Mouse (Mus musculus) intestine, embryonic 14.5 days (tissue): ENCODE data around the gene Osgep. TPM values are rescaled to one million over a fixed set of nuclear protein-coding genes. Genes with fewer than 3 reads are reported as not detected.
A peak's percentile ranks its signal among the peaks of the same experiment; 100 is the strongest.
"Not testable (repeated sequence)": the region's sequence is repeated elsewhere in the genome, so short reads cannot be mapped to it uniquely, and the experiment has no call there.

Source experiments
- ATAC-seq: fragments of 200-750 bp; cut with Nextera tagmentation; replicated peaks from 2 replicates; pipeline ENCODE4 v1.8.0; 2017; ENCODE audit warnings: low read depth, moderate number of reproducible peaks, moderate TSS enrichment, moderate library complexity; ENCODE audit not compliant: low FRiP score, low TSS enrichment
- DNase-seq: peaks from one replicate; pipeline ENCODE4 v3.0.0-alpha.2; 2018; ENCODE audit warnings: low spot score
- H3K27ac ChIP-seq: fragments of 300-500 bp; sonication (generic); 2 replicates; pipeline ENCODE4 v1.5.1; 2014; ENCODE audit warnings: low read depth, mild to moderate bottlenecking, control low read depth
- H3K27me3 ChIP-seq: fragments of 300-500 bp; sonication (generic); replicated peaks from 2 replicates; pipeline ENCODE4 v1.6.1; 2014; ENCODE audit warnings: low read length, control low read depth; ENCODE audit not compliant: control insufficient read depth, insufficient read depth
- H3K36me3 ChIP-seq: fragments of 300-500 bp; sonication (generic); 2 replicates; pipeline ENCODE4 v1.6.1; 2014; ENCODE audit warnings: low read length, control low read depth; ENCODE audit not compliant: control insufficient read depth, insufficient read depth
- H3K4me1 ChIP-seq: fragments of 300-500 bp; sonication (generic); replicated peaks from 2 replicates; pipeline ENCODE4 v1.6.1; 2014; ENCODE audit warnings: low read length, control low read depth, mixed read lengths; ENCODE audit not compliant: control insufficient read depth, insufficient read depth
- H3K4me2 ChIP-seq: fragments of 300-500 bp; sonication (generic); 2 replicates; pipeline ENCODE4 v1.6.1; 2014; ENCODE audit warnings: low read length
- H3K4me3 ChIP-seq: fragments of 300-500 bp; sonication (generic); 2 replicates; pipeline ENCODE4 v1.5.1; 2014; ENCODE audit warnings: low read depth, low read length, control low read depth, mixed read lengths
- H3K9ac ChIP-seq: fragments of 300-500 bp; sonication (generic); 2 replicates; pipeline ENCODE4 v1.6.1; 2014; ENCODE audit warnings: mild to moderate bottlenecking, low read length
- H3K9me3 ChIP-seq: fragments of 300-500 bp; sonication (generic); 2 replicates; pipeline ENCODE4 v1.6.1; 2016; ENCODE audit warnings: low read length, control low read depth; ENCODE audit not compliant: control insufficient read depth
- WGBS: fragments of 180-500 bp; shearing (Covaris S2); extraction: QIAGEN DNeasy Blood & Tissue Kit; methylation state at CpG from one replicate; pipeline ENCODE4 v1.1.7; 2014; 5-methylcytosine and 5-hydroxymethylcytosine counted together
- polyA plus RNA-seq: library from polyadenylated mRNA; unstranded; fragments of >200 nt; fragmentation: Nextera tagmentation; extraction: Ambion mirVana; gene quantifications from 2 replicates; pipeline ENCODE4 v1.2.1, GENCODE M21; 2014

Osgep gene
- polyA plus RNA-seq, 1 experiment from 2014 or later, result 140 TPM

GRCm38 (mm10) chr14:50958289-50958995 lies 33.7 kb upstream of the Osgep start:
- H3K9ac ChIP-seq, H3K9me3 ChIP-seq, H3K4me3 ChIP-seq, H3K27me3 ChIP-seq, DNase-seq, H3K4me2 ChIP-seq, ATAC-seq, H3K4me1 ChIP-seq, H3K27ac ChIP-seq, H3K36me3 ChIP-seq: not testable (repeated sequence)
- 94% methylated on average over 5 of the region's 5 CpGs for WGBS

GRCm38 (mm10) chr14:50957146-50957545 lies 32.5 kb upstream of the Osgep start:
- not testable (repeated sequence) for H3K27me3 ChIP-seq, ATAC-seq, H3K4me1 ChIP-seq, H3K36me3 ChIP-seq, H3K4me3 ChIP-seq, H3K4me2 ChIP-seq, DNase-seq, H3K9me3 ChIP-seq, H3K9ac ChIP-seq, H3K27ac ChIP-seq
- 59% methylated on average over 3 of the region's 3 CpGs for WGBS

GRCm38 (mm10) chr14:50956724-50957123 lies 32.0 kb upstream of the Osgep start:
- H3K4me3 ChIP-seq, result not testable (repeated sequence)
- WGBS, result 84% methylated on average over 6 of the region's 6 CpGs

GRCm38 (mm10) chr14:50955942-50956508 lies 31.3 kb upstream of the Osgep start, which contains the start of gene Pnp2:
Gene Pnp2 (plus strand): TSS chr14:50955992.
- H3K27ac ChIP-seq, H3K4me1 ChIP-seq, H3K36me3 ChIP-seq, H3K9me3 ChIP-seq, H3K9ac ChIP-seq, H3K4me3 ChIP-seq, H3K27me3 ChIP-seq: not testable (repeated sequence)
- H3K4me2 ChIP-seq, result peak within 1 kb of the TSS; percentile 32; the same call in 1 of the 2 replicates
- ATAC-seq (peak; percentile 71), DNase-seq (peak; percentile 63)
- WGBS, result 9% methylated on average over 19 of the region's 19 CpGs

More at GRCm38 (mm10) chr14:50956724-50957123, 32.0 kb upstream of the Osgep start:
- not testable (repeated sequence) for H3K27ac ChIP-seq, H3K4me2 ChIP-seq, H3K36me3 ChIP-seq, DNase-seq, H3K4me1 ChIP-seq, H3K9ac ChIP-seq, ATAC-seq, H3K9me3 ChIP-seq, H3K27me3 ChIP-seq

GRCm38 (mm10) chr14:50955487-50955886 lies 30.8 kb upstream of the Osgep start:
- no peaks in the 10 kb centered on the region for H3K4me1 ChIP-seq
- no peak overlapping the region for H3K4me3 ChIP-seq
- no peak overlapping the region for H3K27ac ChIP-seq
- H3K9ac ChIP-seq, result no peak overlapping the region
- ATAC-seq, result no peak
- H3K4me2 ChIP-seq, result no peak overlapping the region
- H3K9me3 ChIP-seq, result no peaks in the 10 kb centered on the region
- H3K27me3 ChIP-seq, result no peaks in the 10 kb centered on the region
- H3K36me3 ChIP-seq, result peaks cover 8% of the 10 kb centered on the region; the same call in 1 of the 2 replicates
- WGBS, result 86% methylated on average over 10 of the region's 10 CpGs
- no peak for DNase-seq

- H3K27ac ChIP-seq, DNase-seq, ATAC-seq, H3K36me3 ChIP-seq, H3K9me3 ChIP-seq, H3K27me3 ChIP-seq, H3K9ac ChIP-seq, H3K4me1 ChIP-seq: not testable (repeated sequence)
- WGBS, result 27% methylated on average over 3 of the region's 3 CpGs
- H3K4me3 ChIP-seq, result peak overlapping the region; percentile 56
- peak overlapping the region; percentile 60 for H3K4me2 ChIP-seq
These were observed 20.8 kb upstream of the Osgep start for GRCm38 (mm10) chr14:50945526-50945925.

GRCm38 (mm10) chr14:50945081-50945480 lies 20.4 kb upstream of the Osgep start:
- not testable (repeated sequence) for H3K9me3 ChIP-seq, H3K4me1 ChIP-seq, ATAC-seq, H3K27me3 ChIP-seq, H3K36me3 ChIP-seq, DNase-seq
- Histone ChIP-seq H3K9ac (peak overlapping the region; percentile 58), H3K27ac (peak overlapping the region; percentile 78; the same call in 1 of the 2 replicates), H3K4me2 (peak overlapping the region; percentile 60), H3K4me3 (peak overlapping the region; percentile 56)
- WGBS, result 4% methylated on average over 6 of the region's 6 CpGs

- WGBS, result 0% methylated on average over 14 of the region's 15 CpGs
These were observed 20.0 kb upstream of the Osgep start for GRCm38 (mm10) chr14:50944668-50945033.

More at GRCm38 (mm10) chr14:50944668-50945033, 20.0 kb upstream of the Osgep start:
- peak overlapping the region; percentile 78 for H3K27ac ChIP-seq
- not testable (repeated sequence) for DNase-seq, H3K36me3 ChIP-seq, H3K4me1 ChIP-seq, H3K27me3 ChIP-seq, H3K9me3 ChIP-seq
- peak overlapping the region; percentile 56 for H3K4me3 ChIP-seq
- peak overlapping the region; percentile 58 for H3K9ac ChIP-seq
- H3K4me2 ChIP-seq, result peak overlapping the region; percentile 60
- ATAC-seq, result peak; percentile 94
